Mouse (Mus musculus): Measurements from ENCODE around the gene Dppa5a. TPM values are rescaled to one million over a fixed set of nuclear protein-coding genes. Genes with fewer than 3 reads are reported as not detected.

Gene Dppa5a
- polyA plus RNA-seq, 1 experiment from 2014 or later: not detected

- TF ChIP-seq CTCF (IDR thresholded peaks at IDR 0.05; ENCODE audit: low read depth): no peak
- no peaks in the 10 kb centered on the region for H3K9me3 ChIP-seq (ENCODE audit: low read depth, low read length)
- ATAC-seq (ENCODE audit: insufficient read depth): no peak
- H3K27me3 ChIP-seq (ENCODE audit: insufficient read depth, low read length): peaks cover 8% of the 10 kb centered on the region
- 68% methylated on average over 1 of the region's 1 CpGs for WGBS
- H3K4me3 ChIP-seq (ENCODE audit: low read depth, low read length): no peak overlapping the region
- H3K4me1 ChIP-seq (ENCODE audit: insufficient read depth): peaks cover 3% of the 10 kb centered on the region; the same call in 1 of the 2 replicates
- no peak overlapping the region for H3K27ac ChIP-seq (ENCODE audit: low read depth)
- no peaks in the 10 kb centered on the region for H3K36me3 ChIP-seq (ENCODE audit: insufficient read depth)
- H3K4me2 ChIP-seq: no peak overlapping the region
- DNase-seq: no peak
- H3K9ac ChIP-seq: no peak overlapping the region
Observed at GRCm38 (mm10) chr9:78374885-78375389, 7.0 kb upstream of the Dppa5a start.

- WGBS: 32% methylated on average over 5 of the region's 5 CpGs
- Histone ChIP-seq H3K27ac (ENCODE audit: low read depth) (no peak overlapping the region), H3K27me3 (ENCODE audit: insufficient read depth, low read length) (peaks cover 8% of the 10 kb centered on the region), H3K4me3 (ENCODE audit: low read depth, low read length) (no peak overlapping the region), H3K4me2 (no peak overlapping the region), H3K36me3 (ENCODE audit: insufficient read depth) (no peaks in the 10 kb centered on the region), H3K9me3 (ENCODE audit: low read depth, low read length) (no peaks in the 10 kb centered on the region), H3K4me1 (ENCODE audit: insufficient read depth) (peaks cover 3% of the 10 kb centered on the region; the same call in 1 of the 2 replicates), H3K9ac (no peak overlapping the region)
- TF ChIP-seq CTCF (IDR thresholded peaks at IDR 0.05; ENCODE audit: low read depth): no peak
- DNase-seq: no peak
- ATAC-seq (ENCODE audit: insufficient read depth): no peak
Observed at GRCm38 (mm10) chr9:78374397-78374796, 6.4 kb upstream of the Dppa5a start.

GRCm38 (mm10) chr9:78372827-78373504 is 5.0 kb upstream of the Dppa5a start:
- H3K4me2 ChIP-seq: no peak overlapping the region
- H3K9me3 ChIP-seq (ENCODE audit: low read depth, low read length): no peaks in the 10 kb centered on the region
- H3K4me1 ChIP-seq (ENCODE audit: insufficient read depth): peaks cover 1% of the 10 kb centered on the region; the same call in 1 of the 2 replicates
- no peaks in the 10 kb centered on the region for H3K36me3 ChIP-seq (ENCODE audit: insufficient read depth)
- DNase-seq (no peak), ATAC-seq (ENCODE audit: insufficient read depth) (no peak)
- WGBS: 66% methylated on average over 10 of the region's 10 CpGs
- H3K27ac ChIP-seq (ENCODE audit: low read depth): no peak overlapping the region
- peaks cover under 1% of the 10 kb centered on the region; the same call in 1 of the 2 replicates for H3K27me3 ChIP-seq (ENCODE audit: insufficient read depth, low read length)
- H3K4me3 ChIP-seq (ENCODE audit: low read depth, low read length): no peak overlapping the region
- no peak overlapping the region for H3K9ac ChIP-seq
- TF ChIP-seq CTCF (IDR thresholded peaks at IDR 0.05; ENCODE audit: low read depth): no peak

GRCm38 (mm10) chr9:78371441-78371840 is 3.5 kb upstream of the Dppa5a start:
- Histone ChIP-seq H3K36me3 (ENCODE audit: insufficient read depth) (no peaks in the 10 kb centered on the region), H3K9me3 (ENCODE audit: low read depth, low read length) (no peaks in the 10 kb centered on the region), H3K9ac (no peak overlapping the region), H3K27ac (ENCODE audit: low read depth) (no peak overlapping the region), H3K4me3 (ENCODE audit: low read depth, low read length) (no peak overlapping the region), H3K27me3 (ENCODE audit: insufficient read depth, low read length) (no peaks in the 10 kb centered on the region), H3K4me2 (no peak overlapping the region), H3K4me1 (ENCODE audit: insufficient read depth) (no peaks in the 10 kb centered on the region)
- 96% methylated on average over 3 of the region's 3 CpGs for WGBS
- TF ChIP-seq CTCF (IDR thresholded peaks at IDR 0.05; ENCODE audit: low read depth): no peak
- no peak for DNase-seq
- no peak for ATAC-seq (ENCODE audit: insufficient read depth)

- H3K4me3 ChIP-seq (ENCODE audit: low read depth, low read length): no peak overlapping the region
- no peaks in the 10 kb centered on the region for H3K36me3 ChIP-seq (ENCODE audit: insufficient read depth)
- no peak overlapping the region for H3K27ac ChIP-seq (ENCODE audit: low read depth)
- no peaks in the 10 kb centered on the region for H3K27me3 ChIP-seq (ENCODE audit: insufficient read depth, low read length)
- H3K9me3 ChIP-seq (ENCODE audit: low read depth, low read length): no peaks in the 10 kb centered on the region
- 85% methylated on average over 7 of the region's 7 CpGs for WGBS
- DNase-seq (no peak), ATAC-seq (ENCODE audit: insufficient read depth) (no peak)
- no peak overlapping the region for H3K4me2 ChIP-seq
- no peak for TF ChIP-seq CTCF (IDR thresholded peaks at IDR 0.05; ENCODE audit: low read depth)
- no peak overlapping the region for H3K9ac ChIP-seq
- H3K4me1 ChIP-seq (ENCODE audit: insufficient read depth): no peaks in the 10 kb centered on the region
Observed at GRCm38 (mm10) chr9:78369786-78370185, 1.8 kb upstream of the Dppa5a start.

GRCm38 (mm10) chr9:78369349-78369748 is 1.4 kb upstream of the Dppa5a start:
- TF ChIP-seq CTCF (IDR thresholded peaks at IDR 0.05; ENCODE audit: low read depth): no peak
- Histone ChIP-seq H3K27me3 (ENCODE audit: insufficient read depth, low read length) (no peaks in the 10 kb centered on the region), H3K36me3 (ENCODE audit: insufficient read depth) (no peaks in the 10 kb centered on the region), H3K9me3 (ENCODE audit: low read depth, low read length) (no peaks in the 10 kb centered on the region), H3K27ac (ENCODE audit: low read depth) (no peak overlapping the region), H3K4me1 (ENCODE audit: insufficient read depth) (no peaks in the 10 kb centered on the region), H3K9ac (no peak overlapping the region), H3K4me2 (no peak overlapping the region), H3K4me3 (ENCODE audit: low read depth, low read length) (no peak overlapping the region)
- WGBS: 81% methylated on average over 2 of the region's 2 CpGs
- no peak for ATAC-seq (ENCODE audit: insufficient read depth)
- DNase-seq: no peak

- no peak overlapping the region for H3K4me3 ChIP-seq (ENCODE audit: low read depth, low read length)
- no peak for DNase-seq
- no peak overlapping the region for H3K4me2 ChIP-seq
- H3K27me3 ChIP-seq (ENCODE audit: insufficient read depth, low read length): no peaks in the 10 kb centered on the region
- ATAC-seq (ENCODE audit: insufficient read depth): no peak
- no peaks in the 10 kb centered on the region for H3K4me1 ChIP-seq (ENCODE audit: insufficient read depth)
- no peak overlapping the region for H3K9ac ChIP-seq
- no peak overlapping the region for H3K27ac ChIP-seq (ENCODE audit: low read depth)
- TF ChIP-seq CTCF (IDR thresholded peaks at IDR 0.05; ENCODE audit: low read depth): no peak
- no peaks in the 10 kb centered on the region for H3K9me3 ChIP-seq (ENCODE audit: low read depth, low read length)
- H3K36me3 ChIP-seq (ENCODE audit: insufficient read depth): no peaks in the 10 kb centered on the region
- WGBS: 71% methylated on average over 3 of the region's 3 CpGs
Observed at GRCm38 (mm10) chr9:78368671-78369293, 805 bp upstream of the Dppa5a start.

Measured in lung, embryonic 14.5 days (tissue).